Mouse (Mus musculus) v-Abl transformed pro-B cells (cell line): ENCODE measurements around the gene Fbxl7.

Experiments used
- in situ Hi-C, 2 experiments: fragments of 400-800 bp; cut with MboI; formaldehyde crosslinking; loops; one replicate each; pipeline ENCODE4 v1.15.1; 2025; ENCODE audit not compliant: unreplicated experiment in 2 of 2

Fbxl7 gene

GRCm38 (mm10) chr15:26895251-26895711, at the start of gene Fbxl7:
TSS of gene Fbxl7 (minus strand) at chr15:26895580.
- in situ Hi-C loops, result no loop called here

- in situ Hi-C loops, result no loop called here
Measured at GRCm38 (mm10) chr15:26922026-26922425, 26.6 kb upstream of the Fbxl7 start.

GRCm38 (mm10) chr15:26913427-26913826, 18.0 kb upstream of the Fbxl7 start:
- in situ Hi-C loops, result no loop called here

- in situ Hi-C loops, result no loop called here
Measured at GRCm38 (mm10) chr15:26895761-26896160, 381 bp upstream of the Fbxl7 start.

GRCm38 (mm10) chr15:26894801-26895229, 565 bp downstream of the Fbxl7 start:
- in situ Hi-C loops, result no loop called here

GRCm38 (mm10) chr15:26894031-26894655, 1.2 kb downstream of the Fbxl7 start:
- in situ Hi-C loops, result no loop called here

GRCm38 (mm10) chr15:26893136-26893535, 2.2 kb downstream of the Fbxl7 start:
- in situ Hi-C loops, result no loop called here

- in situ Hi-C loops, result no loop called here
Measured at GRCm38 (mm10) chr15:26889971-26890370, 5.4 kb downstream of the Fbxl7 start.

- in situ Hi-C loops, result no loop called here
Measured at GRCm38 (mm10) chr15:26888170-26888569, 7.2 kb downstream of the Fbxl7 start.

GRCm38 (mm10) chr15:26885979-26886378, 9.4 kb downstream of the Fbxl7 start:
- in situ Hi-C loops, result no loop called here

GRCm38 (mm10) chr15:26880212-26880956, 15.0 kb downstream of the Fbxl7 start:
- in situ Hi-C loops, result no loop called here

GRCm38 (mm10) chr15:26875687-26876086, 19.7 kb downstream of the Fbxl7 start:
- in situ Hi-C loops, result no loop called here

GRCm38 (mm10) chr15:26872234-26872633, 23.1 kb downstream of the Fbxl7 start:
- in situ Hi-C loops, result no loop called here

GRCm38 (mm10) chr15:26869197-26869596, 26.2 kb downstream of the Fbxl7 start:
- in situ Hi-C loops, result no loop called here

GRCm38 (mm10) chr15:26867521-26867920, 27.9 kb downstream of the Fbxl7 start:
- in situ Hi-C loops, result no loop called here

GRCm38 (mm10) chr15:26862173-26862572, 33.2 kb downstream of the Fbxl7 start:
- in situ Hi-C loops, result no loop called here

- in situ Hi-C loops, result no loop called here
Measured at GRCm38 (mm10) chr15:26849626-26850025, 45.8 kb downstream of the Fbxl7 start.

- in situ Hi-C loops, result no loop called here
Measured at GRCm38 (mm10) chr15:26842216-26842615, 53.2 kb downstream of the Fbxl7 start.

GRCm38 (mm10) chr15:26838386-26838785, 57.0 kb downstream of the Fbxl7 start:
- in situ Hi-C loops, result no loop called here

- in situ Hi-C loops, result no loop called here
Measured at GRCm38 (mm10) chr15:26837200-26837599, 58.2 kb downstream of the Fbxl7 start.

GRCm38 (mm10) chr15:26834415-26834814, 61.0 kb downstream of the Fbxl7 start:
- in situ Hi-C loops, result no loop called here

GRCm38 (mm10) chr15:26831141-26831540, 64.2 kb downstream of the Fbxl7 start:
- in situ Hi-C loops, result no loop called here
